Mouse (Mus musculus): ENCODE measurements around the gene Ncdn.

DNA sequence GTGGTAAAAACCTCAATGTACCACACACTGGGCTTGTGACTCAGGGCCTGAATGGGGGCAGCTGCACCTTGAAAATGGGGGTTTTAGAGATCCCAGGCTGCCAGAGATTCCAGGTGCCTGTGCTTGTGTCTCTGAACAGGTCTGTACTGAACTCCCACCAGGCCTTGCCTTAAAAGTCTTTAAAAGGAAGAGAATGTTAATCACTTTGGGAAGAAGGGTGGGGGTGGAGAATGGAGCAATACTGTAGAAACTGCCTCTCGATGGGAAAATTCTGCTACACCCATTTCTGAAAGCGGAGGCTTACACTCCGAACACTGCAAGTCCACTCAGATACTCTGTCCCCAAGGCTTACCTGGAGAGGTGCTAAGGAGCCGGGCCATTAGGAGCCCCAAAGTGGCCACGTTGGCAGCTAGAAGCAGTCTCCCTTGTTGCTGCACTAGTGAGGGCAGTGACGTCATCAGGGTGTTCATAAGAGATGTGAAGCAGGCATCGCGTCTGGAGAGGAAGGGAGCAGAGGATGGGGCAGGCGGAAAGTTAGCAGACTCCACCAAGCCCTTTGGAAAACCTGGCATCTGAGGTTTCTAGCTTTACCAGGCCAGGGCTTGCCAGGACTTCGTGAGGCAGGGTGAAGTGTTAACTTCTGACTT is 6.9 kb downstream of the Ncdn start:
- TF ChIP-seq TAL1 (conservative IDR thresholded peaks at IDR 0.05; ENCODE audit: low read depth, low read length) (no peak), POLR2AphosphoS5 (IDR thresholded peaks at IDR 0.05; ENCODE audit: insufficient replicate concordance, low read depth, low read length) (no peak), CTCF (IDR thresholded peaks at IDR 0.05; ENCODE audit: low read depth, low read length) (no peak), GATA1 (IDR thresholded peaks at IDR 0.05; ENCODE audit: borderline replicate concordance, low read length) (no peak), GATA2 (IDR thresholded peaks at IDR 0.05; ENCODE audit: borderline replicate concordance, low read depth, low read length) (no peak)
